Mouse (Mus musculus) bone marrow, adult 2 months (tissue): ENCODE measurements around the gene Abi3.

Source experiments
- CTCF ChIP-seq: fragments of 200-500 bp; IDR thresholded peaks from 2 replicates; pipeline ENCODE4 v1.5.1; 2011; ENCODE audit warnings: low read length, control low read depth; ENCODE audit not compliant: control insufficient read depth, insufficient read depth
- POLR2A ChIP-seq: fragments of 200-500 bp; IDR thresholded peaks from 2 replicates; pipeline ENCODE4 v1.6.1; 2011; ENCODE audit warnings: low read depth, mild to moderate bottlenecking, control low read depth, low read length, borderline replicate concordance; ENCODE audit not compliant: control insufficient read depth

- no peak for TF ChIP-seq CTCF
- no peak for TF ChIP-seq POLR2A
Measured at GRCm38 (mm10) chr11:95783958-95784357, 58.3 kb downstream of the Abi3 start.
